Mouse (Mus musculus) spleen, adult 2 months (tissue): ENCODE measurements around the gene Kcnip3.

Source experiments
- CTCF ChIP-seq: fragments of 200-500 bp; IDR thresholded peaks from 2 replicates; pipeline ENCODE4 v1.5.1; 2011; ENCODE audit warnings: mild to moderate bottlenecking, inconsistent platforms; ENCODE audit not compliant: insufficient read depth, insufficient read length, insufficient replicate concordance; ENCODE audit errors: extremely low read depth
- POLR2A ChIP-seq: fragments of 200-500 bp; IDR thresholded peaks from 2 replicates; pipeline ENCODE4 v1.6.1; 2011; ENCODE audit warnings: low read depth, low read length, inconsistent platforms

GRCm38 (mm10) chr2:127424977-127425376 is 96.9 kb downstream of the Kcnip3 start, which contains the start of gene Gpat2:
- TF ChIP-seq CTCF (no peak), POLR2A (no peak)
